Mouse (Mus musculus): ENCODE measurements around the gene Bst1.

GRCm38 (mm10) chr5:43865316-43865715 is 46.6 kb downstream of the Bst1 start:
- TF ChIP-seq CTCF (IDR thresholded peaks at IDR 0.05; ENCODE audit: low read depth, low read length): no peak
- TF ChIP-seq TAL1 (conservative IDR thresholded peaks at IDR 0.05; ENCODE audit: low read depth, low read length): no peak
- TF ChIP-seq POLR2AphosphoS5 (IDR thresholded peaks at IDR 0.05; ENCODE audit: insufficient replicate concordance, low read depth, low read length): no peak
- no peak for TF ChIP-seq GATA1 (IDR thresholded peaks at IDR 0.05; ENCODE audit: borderline replicate concordance, low read length)

All from G1E (cell line).